Mouse (Mus musculus) liver, embryonic 14.5 days (tissue): ENCODE data around the gene Urb2. TPM values are rescaled to one million over a fixed set of nuclear protein-coding genes. Genes with fewer than 3 reads are reported as not detected.

Experiments
- ATAC-seq: fragments of 200-750 bp; cut with Nextera tagmentation; 2 replicates; pipeline ENCODE4 v1.8.0; 2017; ENCODE audit warnings: moderate number of reproducible peaks, mild to moderate bottlenecking, moderate library complexity; ENCODE audit not compliant: insufficient read depth
- DNase-seq, 3 experiments: peaks; one replicate each; pipeline ENCODE4 v3.0.0-alpha.2; 2012 to 2013; ENCODE audit warnings: low read depth in 3 of 3, low spot score in 3 of 3
- H3K27ac ChIP-seq: fragments of 300-500 bp; sonication (generic); 2 replicates; pipeline ENCODE4 v1.5.1; 2014; ENCODE audit warnings: moderate library complexity, mild to moderate bottlenecking, control low read depth, inconsistent platforms
- H3K27me3 ChIP-seq: fragments of 300-500 bp; sonication (generic); 2 replicates; pipeline ENCODE4 v1.6.1; 2014; ENCODE audit warnings: mild to moderate bottlenecking, low read length, moderate library complexity; ENCODE audit not compliant: control insufficient read depth, insufficient read depth
- H3K36me3 ChIP-seq: fragments of 300-500 bp; sonication (generic); replicated peaks from 2 replicates; pipeline ENCODE4 v1.6.1; 2014; ENCODE audit warnings: low read depth; ENCODE audit not compliant: control insufficient read depth, insufficient read depth
- H3K4me1 ChIP-seq, 2 experiments: fragments of 200-500 bp in 1 of 2; fragments of 300-500 bp in 1 of 2; sonication (generic) in 1 of 2; replicated peaks; 2 replicates each; pipeline ENCODE4 v1.6.1; 2012 to 2014; ENCODE audit warnings: antibody characterized with exemption in 1 of 2, inconsistent platforms in 1 of 2, low read length in 1 of 2; ENCODE audit not compliant: control insufficient read depth in 2 of 2, insufficient read depth in 2 of 2
- H3K4me2 ChIP-seq: fragments of 300-500 bp; sonication (generic); 2 replicates; pipeline ENCODE4 v1.6.1; 2014; ENCODE audit warnings: low read depth, mild to moderate bottlenecking, control low read depth, moderate library complexity
- H3K4me3 ChIP-seq, 2 experiments: fragments of 200-500 bp in 1 of 2; fragments of 300-500 bp in 1 of 2; sonication (generic) in 1 of 2; 2 replicates each; pipeline ENCODE4 v1.5.1; 2012 to 2014; ENCODE audit warnings: low read depth in 2 of 2, low read length in 2 of 2, mild to moderate bottlenecking in 2 of 2, control low read depth in 1 of 2, inconsistent platforms in 1 of 2, moderate library complexity in 1 of 2; ENCODE audit not compliant: insufficient read depth in 1 of 2
- H3K9ac ChIP-seq: fragments of 300-500 bp; sonication (generic); replicated peaks from 2 replicates; pipeline ENCODE4 v1.6.1; 2014; ENCODE audit warnings: mild to moderate bottlenecking, control low read depth, moderate library complexity
- H3K9me3 ChIP-seq: fragments of 300-500 bp; sonication (generic); 2 replicates; pipeline ENCODE4 v1.6.1; 2016; ENCODE audit warnings: low read length, mixed read lengths; ENCODE audit not compliant: control insufficient read depth
- CTCF ChIP-seq: IDR thresholded peaks from 2 replicates; pipeline ENCODE4 v1.5.1; 2016; ENCODE audit warnings: antibody characterized with exemption, low read depth, control low read depth
- EP300 ChIP-seq: IDR thresholded peaks from 2 replicates; pipeline ENCODE4 v1.6.1; 2016; ENCODE audit warnings: antibody characterized with exemption, low read depth
- WGBS: fragments of 180-500 bp; shearing (Covaris S2); extraction: QIAGEN DNeasy Blood & Tissue Kit; methylation state at CpG from one replicate; pipeline ENCODE4 v1.1.7; 2014; ENCODE audit not compliant: insufficient replicate concordance; 5-methylcytosine and 5-hydroxymethylcytosine counted together
- polyA plus RNA-seq, 2 experiments: library from polyadenylated mRNA; depleted of rRNA in 1 of 2; stranded (reverse) in 1 of 2; unstranded in 1 of 2; fragments of >200 nt; fragmentation: Nextera tagmentation in 1 of 2; extraction: Ambion mirVana in 1 of 2; gene quantifications; 2 replicates each; pipeline versions ENCODE4 v1.2.1 to v1.2.3; 2012 to 2014

The Urb2 gene
- polyA plus RNA-seq, 2 experiments = 2.9 to 4.9 TPM

- WGBS = 78% methylated on average over 3 of the region's 3 CpGs
- Histone ChIP-seq H3K4me2 (no peak overlapping the region), H3K9ac (0 out of 2 replicates have a peak overlapping the region, but pooled peaks have one; percentile 3), H3K27ac (no peak overlapping the region; the same call in 1 of the 2 replicates), H3K27me3 (no peaks in the 10 kb centered on the region), H3K4me1 (peaks cover 17 to 24% of the 10 kb centered on the region in 2 experiments), H3K4me3 (no peak overlapping the region), H3K36me3 (peaks cover 22% of the 10 kb centered on the region), H3K9me3 (no peaks in the 10 kb centered on the region)
- DNase-seq (no peak), ATAC-seq (no peak)
- TF ChIP-seq EP300 (no peak), CTCF (no peak)
Observed at GRCm38 (mm10) chr8:123993997-123994396, 27.3 kb upstream of the Urb2 start.

DNA sequence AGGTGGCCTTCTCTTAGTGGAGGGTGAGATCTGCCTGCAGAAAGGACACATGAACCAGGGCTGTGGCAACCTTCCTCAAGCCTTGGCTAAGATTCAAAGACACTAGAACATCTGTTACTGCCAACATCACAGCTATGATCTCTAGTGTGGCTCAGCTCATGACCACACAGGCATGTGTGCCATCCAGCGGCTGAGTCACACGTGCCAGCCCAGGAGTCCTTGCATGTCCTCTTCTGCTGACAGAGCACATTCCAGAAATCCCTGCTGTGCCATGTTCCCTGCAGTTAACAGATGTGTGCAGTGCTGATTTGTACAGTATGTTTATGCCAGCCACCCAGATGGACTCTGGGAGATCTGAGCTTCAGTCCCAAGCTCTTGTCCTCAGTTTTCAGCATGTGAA lies 21.7 kb upstream of the Urb2 start:
- TF ChIP-seq EP300 (no peak), CTCF (no peak)
- peaks cover 58% of the 10 kb centered on the region for H3K36me3 ChIP-seq
- DNase-seq = no peak

GRCm38 (mm10) chr8:124002546-124003108 lies 18.7 kb upstream of the Urb2 start:
- DNase-seq (no peak), ATAC-seq (no peak)
- H3K27ac ChIP-seq = no peak overlapping the region
- WGBS = 88% methylated on average over 10 of the region's 10 CpGs
- no peak overlapping the region for H3K4me3 ChIP-seq
- H3K9ac ChIP-seq = no peak overlapping the region
- H3K4me1 ChIP-seq = no peaks in the 10 kb centered on the region
- no peak overlapping the region for H3K4me2 ChIP-seq
- no peaks in the 10 kb centered on the region for H3K27me3 ChIP-seq
- TF ChIP-seq CTCF = peak; percentile 14; the same call in 1 of the 2 replicates
- no peak for TF ChIP-seq EP300
- peaks cover 69% of the 10 kb centered on the region for H3K36me3 ChIP-seq
- H3K9me3 ChIP-seq = no peaks in the 10 kb centered on the region

More for the DNA sequence above, 21.7 kb upstream of the Urb2 start:
- H3K9ac ChIP-seq = no peak overlapping the region
- H3K4me1 ChIP-seq = no peaks in the 10 kb centered on the region
- H3K4me3 ChIP-seq = no peak overlapping the region
- H3K27ac ChIP-seq = no peak overlapping the region
- WGBS = 75% methylated on average over 2 of the region's 2 CpGs
- H3K9me3 ChIP-seq = no peaks in the 10 kb centered on the region
- H3K4me2 ChIP-seq = no peak overlapping the region
- H3K27me3 ChIP-seq = no peaks in the 10 kb centered on the region
- ATAC-seq = no peak

DNA sequence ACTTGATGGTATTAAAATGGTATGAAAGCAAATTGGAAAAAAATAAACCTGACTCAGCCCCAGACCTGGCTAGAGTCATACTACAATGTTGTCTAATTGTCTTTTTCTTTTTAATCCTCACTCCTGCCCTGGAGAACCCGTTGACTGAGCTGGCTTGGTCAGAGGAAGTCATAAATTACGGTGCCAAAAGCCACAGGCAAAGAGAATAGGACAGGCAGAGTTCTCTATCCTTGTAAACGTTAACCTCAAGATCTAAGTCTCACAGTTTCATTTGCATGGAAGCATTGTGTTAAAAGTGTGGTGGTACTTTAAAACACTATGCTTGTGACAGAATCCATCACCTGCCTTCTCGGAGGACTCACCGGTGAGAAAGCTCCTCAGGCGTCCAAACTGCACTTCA lies 13.5 kb upstream of the Urb2 start:
- DNase-seq (no peak), ATAC-seq (no peak)
- Histone ChIP-seq H3K4me3 (no peak overlapping the region), H3K27ac (no peak overlapping the region), H3K36me3 (peaks cover 62% of the 10 kb centered on the region), H3K9me3 (no peaks in the 10 kb centered on the region), H3K4me2 (no peak overlapping the region), H3K4me1 (peaks cover 14 to 17% of the 10 kb centered on the region in 2 experiments), H3K27me3 (no peaks in the 10 kb centered on the region), H3K9ac (no peak overlapping the region)
- WGBS = 59% methylated on average over 6 of the region's 6 CpGs
- TF ChIP-seq CTCF (no peak), EP300 (no peak)

- Histone ChIP-seq H3K27ac (no peak overlapping the region; the same call in 1 of the 2 replicates), H3K4me1 (peaks cover 30 to 37% of the 10 kb centered on the region in 2 experiments), H3K4me2 (peak overlapping the region; percentile 37), H3K27me3 (no peaks in the 10 kb centered on the region), H3K9ac (peak overlapping the region; percentile 27; the same call in 1 of the 2 replicates), H3K36me3 (peaks cover 29% of the 10 kb centered on the region), H3K9me3 (no peaks in the 10 kb centered on the region), H3K4me3 (no peak overlapping the region)
- TF ChIP-seq EP300 (no peak), CTCF (no peak)
- 18% methylated on average over 3 of the region's 3 CpGs for WGBS
- ATAC-seq = no peak
- DNase-seq = no peak
Observed at GRCm38 (mm10) chr8:124011580-124011979, 9.7 kb upstream of the Urb2 start.
